Mouse (Mus musculus): ENCODE measurements around the gene Rhbdl3. TPM values are rescaled to one million over a fixed set of nuclear protein-coding genes. Genes with fewer than 3 reads are reported as not detected.
A peak's percentile ranks its signal among the peaks of the same experiment; 100 is the strongest.
"Not testable (repeated sequence)": the region's sequence is repeated elsewhere in the genome, so short reads cannot be mapped to it uniquely, and the experiment has no call there.

Gene Rhbdl3
- polyA plus RNA-seq, 1 experiment = 0.52 TPM

DNA sequence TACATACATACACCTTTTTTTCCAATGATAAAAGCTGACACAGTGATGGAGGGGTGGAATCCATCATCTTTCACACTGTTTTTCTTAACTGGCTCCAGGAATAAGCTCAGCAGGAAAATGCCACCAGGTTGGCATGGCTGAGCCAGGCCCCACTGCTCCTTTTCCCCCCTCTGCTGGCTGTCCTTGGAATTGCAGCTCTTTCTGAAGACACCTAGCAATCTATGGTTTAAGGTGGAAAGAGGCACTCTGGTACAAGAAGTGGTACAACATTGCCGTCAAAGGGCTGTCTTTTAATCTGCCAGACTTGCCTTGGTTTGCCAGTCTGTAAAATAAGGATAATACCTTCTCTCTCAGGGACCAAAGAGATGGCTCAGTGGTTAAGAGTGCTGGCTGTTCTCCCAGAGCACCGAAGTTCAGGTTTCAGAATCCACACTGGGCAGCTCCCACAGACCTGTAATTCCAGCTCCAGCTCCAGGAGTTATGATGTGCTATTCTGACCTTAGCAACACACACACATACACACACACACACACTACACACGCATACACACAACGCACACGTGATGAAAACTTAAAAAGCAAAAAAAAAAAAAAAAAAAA is 51.2 kb downstream of the Rhbdl3 start:
- TF ChIP-seq CTCF (IDR thresholded peaks at IDR 0.05; ENCODE audit: control insufficient read depth, insufficient read depth, low read length) (peak; percentile 87), POLR2A (IDR thresholded peaks at IDR 0.05; ENCODE audit: borderline replicate concordance, control insufficient read depth, low read depth, low read length) (no peak)
- H3K4me3 ChIP-seq (replicated peaks; ENCODE audit: control insufficient read depth, low read depth, low read length) = no peak overlapping the region
- WGBS = 60% methylated on average over 5 of the region's 5 CpGs
- no peak overlapping the region for H3K27ac ChIP-seq (ENCODE audit: control insufficient read depth, insufficient read depth, low read depth, low read length, poor library complexity)
- H3K4me1 ChIP-seq (ENCODE audit: control insufficient read depth, insufficient read depth, low read length) = no peaks in the 10 kb centered on the region; the same call in 1 of the 2 replicates

DNA sequence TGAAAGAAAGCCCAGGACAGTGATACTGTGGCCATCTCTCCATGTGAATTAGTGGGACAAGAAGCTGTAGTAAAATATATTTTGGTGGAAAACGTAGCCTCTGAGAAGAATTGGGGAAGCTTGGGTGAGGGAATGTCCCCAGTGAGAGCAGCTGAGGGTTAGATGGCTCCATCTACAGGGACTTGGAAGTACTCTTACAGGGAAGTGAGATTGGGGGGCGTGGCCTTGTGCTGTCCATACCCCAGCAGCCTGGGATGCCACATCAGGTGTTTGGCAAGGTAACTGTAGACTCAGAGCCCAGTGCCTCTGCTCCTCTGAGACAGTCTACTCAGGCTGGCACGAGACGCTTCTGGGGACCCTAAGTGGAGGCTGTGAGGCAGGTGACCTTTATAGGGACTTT is 54.1 kb downstream of the Rhbdl3 start:
- no peak for TF ChIP-seq CTCF (IDR thresholded peaks at IDR 0.05; ENCODE audit: control insufficient read depth, insufficient read depth, low read length)
- TF ChIP-seq POLR2A (IDR thresholded peaks at IDR 0.05; ENCODE audit: borderline replicate concordance, control insufficient read depth, low read depth, low read length) = no peak
- WGBS = 38% methylated on average over 4 of the region's 4 CpGs
- no peak overlapping the region for H3K4me3 ChIP-seq (replicated peaks; ENCODE audit: control insufficient read depth, low read depth, low read length)
- H3K4me1 ChIP-seq (ENCODE audit: control insufficient read depth, insufficient read depth, low read length) = no peaks in the 10 kb centered on the region; the same call in 1 of the 2 replicates
- H3K27ac ChIP-seq (ENCODE audit: control insufficient read depth, insufficient read depth, low read depth, low read length, poor library complexity) = no peak overlapping the region

DNA sequence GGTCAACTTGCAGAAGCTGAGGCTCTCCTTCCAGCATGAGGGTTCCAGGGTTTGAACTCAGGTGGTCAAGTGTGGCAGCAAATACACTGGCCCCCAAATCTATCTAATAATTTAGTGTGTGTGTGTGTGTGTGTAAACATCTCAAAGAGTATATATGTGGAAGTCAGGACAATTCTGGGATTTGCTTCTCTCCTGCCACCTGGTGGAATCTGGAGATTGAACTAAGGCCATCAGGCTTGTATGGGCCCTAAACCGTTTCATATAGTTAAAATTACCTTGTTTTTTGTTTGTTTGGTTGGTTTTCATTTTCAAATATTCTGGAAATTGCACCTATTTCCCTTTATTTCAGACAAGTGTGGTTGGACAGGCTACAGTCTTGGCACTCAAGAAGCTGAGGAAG is 68.2 kb downstream of the Rhbdl3 start:
- no peaks in the 10 kb centered on the region for H3K4me1 ChIP-seq (ENCODE audit: control insufficient read depth, insufficient read depth, low read length)
- no peak overlapping the region for H3K27ac ChIP-seq (ENCODE audit: control insufficient read depth, insufficient read depth, low read depth, low read length, poor library complexity)
- H3K4me3 ChIP-seq (replicated peaks; ENCODE audit: control insufficient read depth, low read depth, low read length) = no peak overlapping the region
- TF ChIP-seq CTCF (IDR thresholded peaks at IDR 0.05; ENCODE audit: control insufficient read depth, insufficient read depth, low read length) = no peak
- TF ChIP-seq POLR2A (IDR thresholded peaks at IDR 0.05; ENCODE audit: borderline replicate concordance, control insufficient read depth, low read depth, low read length) = no peak
- 91% methylated on average over 1 of the region's 1 CpGs for WGBS

DNA sequence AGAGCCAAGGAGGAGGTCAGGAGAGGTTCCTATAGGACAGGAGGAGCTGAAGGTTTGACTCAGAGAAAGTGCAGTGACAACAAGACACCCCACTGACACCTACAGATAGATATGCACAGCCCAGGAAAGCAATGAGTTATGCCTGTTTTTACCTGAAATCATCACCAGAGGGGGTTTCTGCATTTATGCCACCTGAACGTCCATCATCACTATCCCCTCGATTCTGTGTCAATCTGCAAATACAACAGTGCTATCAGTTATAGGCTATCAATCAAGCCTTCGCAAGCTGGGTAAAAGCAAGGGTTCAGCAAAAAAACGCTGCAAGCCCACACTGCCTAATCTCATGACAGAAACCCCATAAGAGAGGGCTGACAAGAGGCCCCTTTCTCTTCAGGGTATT is 75.9 kb downstream of the Rhbdl3 start:
- H3K4me3 ChIP-seq (replicated peaks; ENCODE audit: control insufficient read depth, low read depth, low read length) = no peak overlapping the region
- TF ChIP-seq CTCF (IDR thresholded peaks at IDR 0.05; ENCODE audit: control insufficient read depth, insufficient read depth, low read length) = no peak
- no peak for TF ChIP-seq POLR2A (IDR thresholded peaks at IDR 0.05; ENCODE audit: borderline replicate concordance, control insufficient read depth, low read depth, low read length)
- H3K4me1 ChIP-seq (ENCODE audit: control insufficient read depth, insufficient read depth, low read length) = no peaks in the 10 kb centered on the region; the same call in 1 of the 2 replicates
- 46% methylated on average over 4 of the region's 4 CpGs for WGBS
- no peak overlapping the region for H3K27ac ChIP-seq (ENCODE audit: control insufficient read depth, insufficient read depth, low read depth, low read length, poor library complexity)

DNA sequence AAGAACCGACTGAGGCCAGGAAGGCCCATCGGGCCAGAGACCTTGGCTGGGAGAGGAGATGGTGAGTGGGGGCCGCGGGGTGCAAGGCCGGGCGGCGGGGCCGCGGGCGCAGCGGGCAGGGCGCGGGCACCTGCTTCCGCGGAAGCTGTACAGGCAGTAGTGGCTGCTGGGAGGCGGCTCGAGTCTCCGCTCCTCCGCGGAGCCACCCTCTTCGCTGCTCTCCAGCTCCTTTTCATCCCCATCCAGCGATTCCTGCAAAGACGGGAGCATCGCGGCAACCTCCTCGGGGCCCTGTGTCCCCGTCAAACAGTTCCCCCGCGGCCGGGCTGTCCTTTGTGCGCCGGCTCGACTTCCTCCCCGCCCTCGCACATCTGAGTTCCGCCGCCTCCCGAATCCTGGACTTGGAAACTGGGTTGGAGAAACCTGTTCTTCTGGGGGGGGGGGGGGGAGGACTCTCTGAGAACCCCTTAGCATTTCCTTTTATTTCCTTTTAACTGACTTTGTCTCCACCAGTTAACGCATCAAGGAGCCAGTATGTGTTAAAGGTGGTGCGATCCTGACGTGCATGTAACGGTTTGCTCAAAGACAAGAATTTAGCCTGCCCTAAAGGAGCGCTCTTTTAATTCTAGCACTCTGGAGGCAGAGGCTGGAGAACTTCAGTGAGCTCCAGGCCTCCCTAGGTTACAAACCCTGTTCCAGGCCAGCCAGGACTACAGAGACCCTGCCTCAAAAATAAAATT is 77.2 kb downstream of the Rhbdl3 start, which contains the start of gene 5730455P16Rik:
TSS of gene 5730455P16Rik (minus strand) at position 323 of the 740 bp plus-strand sequence.
- Histone ChIP-seq H3K27ac (ENCODE audit: control insufficient read depth, insufficient read depth, low read depth, low read length, poor library complexity) (peak within 1 kb of the TSS; percentile 87), H3K4me3 (replicated peaks; ENCODE audit: control insufficient read depth, low read depth, low read length) (peak within 1 kb of the TSS; percentile 93), H3K4me1 (ENCODE audit: control insufficient read depth, insufficient read depth, low read length) (no peaks in the 10 kb centered on the region; the same call in 1 of the 2 replicates)
- WGBS = under 1% methylated on average over 43 of the region's 43 CpGs
- TF ChIP-seq CTCF (IDR thresholded peaks at IDR 0.05; ENCODE audit: control insufficient read depth, insufficient read depth, low read length) (no peak), POLR2A (IDR thresholded peaks at IDR 0.05; ENCODE audit: borderline replicate concordance, control insufficient read depth, low read depth, low read length) (peak; percentile 68; the same call in 1 of the 2 replicates)

DNA sequence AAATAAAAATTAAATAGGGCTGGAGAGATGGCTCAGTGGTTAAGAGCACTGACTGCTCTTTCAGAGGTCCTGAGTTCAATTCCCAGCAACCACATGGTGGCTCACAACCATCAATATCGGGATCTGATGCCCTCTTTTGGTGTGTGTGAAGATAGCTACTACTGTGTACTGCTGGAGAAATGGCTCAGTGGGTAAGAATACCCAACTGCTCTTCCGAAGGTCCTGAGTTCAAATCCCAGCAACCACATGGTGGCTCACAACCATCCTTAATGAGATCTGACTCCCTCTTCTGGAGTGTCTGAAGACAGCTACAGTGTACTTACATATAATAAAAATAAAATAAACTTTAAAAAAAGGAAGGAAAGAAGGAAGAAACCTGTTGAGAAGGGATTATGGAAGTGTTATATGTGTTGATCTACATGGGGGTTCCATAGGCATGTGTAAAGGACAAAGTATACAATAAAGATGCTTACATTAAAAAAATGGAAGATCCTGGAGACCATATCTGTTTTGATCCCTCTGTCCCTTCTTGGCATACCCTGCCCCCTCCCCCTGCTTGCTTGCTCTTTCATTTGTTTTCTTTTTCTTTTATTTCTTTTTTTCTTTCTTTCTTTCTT is 77.8 kb downstream of the Rhbdl3 start:
- not testable (repeated sequence) for H3K27ac ChIP-seq (ENCODE audit: control insufficient read depth, insufficient read depth, low read depth, low read length, poor library complexity); H3K4me3 ChIP-seq (replicated peaks; ENCODE audit: control insufficient read depth, low read depth, low read length); H3K4me1 ChIP-seq (ENCODE audit: control insufficient read depth, insufficient read depth, low read length)
- 58% methylated on average over 2 of the region's 2 CpGs for WGBS

DNA sequence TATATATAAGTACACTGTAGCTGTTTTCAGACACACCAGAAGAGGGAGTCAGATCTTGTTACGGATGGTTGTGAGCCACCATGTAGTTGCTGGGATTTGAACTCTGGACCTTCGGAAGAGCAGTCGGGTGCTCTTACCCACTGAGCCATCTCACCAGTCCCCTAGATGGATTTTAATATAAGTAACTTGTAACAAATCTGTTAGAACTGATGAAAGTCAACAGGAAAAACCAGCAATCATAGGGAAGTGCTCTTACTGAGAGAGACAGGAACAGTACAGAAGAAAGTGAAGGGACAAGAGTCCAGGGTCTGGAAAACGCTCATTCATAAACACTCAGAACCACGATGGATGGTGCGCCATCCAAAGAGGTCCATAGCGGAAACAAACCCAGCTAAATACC is 78.5 kb downstream of the Rhbdl3 start:
- WGBS = 88% methylated on average over 7 of the region's 7 CpGs
- not testable (repeated sequence) for H3K4me1 ChIP-seq (ENCODE audit: control insufficient read depth, insufficient read depth, low read length); H3K4me3 ChIP-seq (replicated peaks; ENCODE audit: control insufficient read depth, low read depth, low read length); H3K27ac ChIP-seq (ENCODE audit: control insufficient read depth, insufficient read depth, low read depth, low read length, poor library complexity)

DNA sequence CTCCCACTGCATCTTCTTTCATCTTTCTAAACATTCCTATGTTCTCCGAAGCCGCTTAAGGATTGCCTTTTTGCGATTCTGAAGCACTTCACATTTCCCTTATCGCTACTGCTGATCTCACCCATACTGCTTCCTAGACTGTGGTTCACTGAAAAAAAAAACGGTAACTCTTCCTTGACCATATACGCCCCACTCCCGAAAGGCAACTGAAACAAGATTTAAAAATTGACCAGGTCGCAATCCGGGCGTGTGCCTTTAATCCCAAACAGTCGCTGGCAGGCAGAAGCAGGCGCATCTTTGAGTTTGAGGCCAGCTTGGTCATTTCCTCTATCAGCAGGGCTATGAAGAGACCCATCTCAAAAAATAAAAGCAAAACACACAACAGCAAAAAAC is 81.9 kb downstream of the Rhbdl3 start:
- WGBS = under 1% methylated on average over 12 of the region's 12 CpGs
- H3K4me1 ChIP-seq (ENCODE audit: control insufficient read depth, insufficient read depth, low read length) = peaks cover 2% of the 10 kb centered on the region; the same call in 1 of the 2 replicates
- peak overlapping the region; percentile 91 for H3K27ac ChIP-seq (ENCODE audit: control insufficient read depth, insufficient read depth, low read depth, low read length, poor library complexity)
- H3K4me3 ChIP-seq (replicated peaks; ENCODE audit: control insufficient read depth, low read depth, low read length) = peak overlapping the region; percentile 95
- TF ChIP-seq POLR2A (IDR thresholded peaks at IDR 0.05; ENCODE audit: borderline replicate concordance, control insufficient read depth, low read depth, low read length) (no peak), CTCF (IDR thresholded peaks at IDR 0.05; ENCODE audit: control insufficient read depth, insufficient read depth, low read length) (no peak)

Measured in bone marrow, adult 2 months (tissue).